Mouse (Mus musculus) heart, postnatal 0 days (tissue): Measurements from ENCODE around the gene Togaram2.

Source experiments
- CTCF ChIP-seq: IDR thresholded peaks from 2 replicates; pipeline ENCODE4 v1.5.1; 2016; ENCODE audit warnings: antibody characterized with exemption, control low read depth, low read depth
- EP300 ChIP-seq: IDR thresholded peaks from 2 replicates; pipeline ENCODE4 v1.6.1; 2016; ENCODE audit warnings: antibody characterized with exemption, low read depth

- no peak for TF ChIP-seq CTCF
- no peak for TF ChIP-seq EP300
Measured at GRCm38 (mm10) chr17:71669511-71669910, 3.5 kb upstream of the Togaram2 start.
